Mouse (Mus musculus) ES-Bruce4 (cell line): ENCODE data around the gene Foxa3.

ENCODE experiments used
- CTCF ChIP-seq: IDR thresholded peaks from one replicate; pipeline ENCODE4 v1.8.1; 2011; ENCODE audit warnings: low read depth, low read length
- POLR2A ChIP-seq: IDR thresholded peaks from one replicate; pipeline ENCODE4 v1.8.1; 2011; ENCODE audit warnings: low read length; ENCODE audit not compliant: insufficient read depth

DNA sequence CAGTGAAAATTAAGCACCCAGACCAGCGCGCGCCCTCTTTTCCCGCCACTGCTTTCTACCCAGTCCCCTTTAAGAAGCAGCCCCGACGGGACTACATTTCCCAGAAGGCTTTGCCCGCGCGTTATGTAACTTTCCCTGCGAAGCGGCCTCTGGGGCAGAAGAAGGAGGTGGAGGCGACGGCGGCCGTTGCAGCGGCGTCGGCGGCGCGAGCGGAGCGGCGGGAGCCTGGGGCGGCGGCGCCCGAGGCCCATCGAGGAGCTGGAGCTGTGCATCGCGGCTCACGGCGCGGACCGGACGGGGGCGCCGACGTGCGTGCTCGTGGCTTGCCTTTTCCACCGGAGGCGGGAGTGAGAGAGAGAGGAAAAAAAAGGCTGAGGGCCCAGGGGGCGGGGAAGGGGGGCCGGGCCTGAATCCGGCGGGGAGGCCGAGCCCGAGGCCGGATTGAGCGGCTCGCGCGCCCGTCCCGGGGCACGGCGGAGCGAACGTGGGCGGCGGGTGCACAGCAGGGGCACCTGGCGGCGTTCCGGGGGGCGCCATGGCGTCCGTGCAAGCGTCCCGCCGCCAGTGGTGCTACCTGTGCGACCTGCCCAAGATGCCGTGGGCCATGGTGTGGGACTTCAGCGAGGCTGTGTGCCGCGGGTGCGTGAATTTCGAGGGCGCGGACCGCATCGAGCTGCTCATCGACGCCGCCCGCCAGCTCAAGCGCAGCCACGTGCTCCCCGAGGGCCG, 19.3 kb downstream of the Foxa3 start, which contains the start of gene Irf2bp1:
- TF ChIP-seq POLR2A (no peak), CTCF (no peak)
